Mouse (Mus musculus) lung, postnatal 0 days (tissue): Measurements from ENCODE around the gene Zfp58. TPM values are rescaled to one million over a fixed set of nuclear protein-coding genes. Genes with fewer than 3 reads are reported as not detected.

Experiments
- ATAC-seq: fragments of 200-750 bp; cut with Nextera tagmentation; 2 replicates; pipeline ENCODE4 v1.8.0; 2017; ENCODE audit warnings: moderate library complexity
- DNase-seq: peaks from one replicate; pipeline ENCODE4 v3.0.0-alpha.2; 2016; ENCODE audit warnings: low spot score
- H3K27ac ChIP-seq: fragments of 300-500 bp; sonication (generic); 2 replicates; pipeline ENCODE4 v1.5.1; 2014; ENCODE audit warnings: antibody characterized with exemption, mild to moderate bottlenecking, low read length, mixed read lengths
- H3K27me3 ChIP-seq: fragments of 300-500 bp; sonication (generic); replicated peaks from 2 replicates; pipeline ENCODE4 v1.6.1; 2014; ENCODE audit warnings: low read length, mixed read lengths; ENCODE audit not compliant: insufficient read depth
- H3K36me3 ChIP-seq: fragments of 300-500 bp; sonication (generic); 2 replicates; pipeline ENCODE4 v1.6.1; 2014; ENCODE audit warnings: low read length, mixed read lengths; ENCODE audit not compliant: insufficient read depth
- H3K4me1 ChIP-seq: fragments of 300-500 bp; sonication (generic); 2 replicates; pipeline ENCODE4 v1.6.1; 2014; ENCODE audit warnings: antibody characterized with exemption, low read depth, low read length, mixed read lengths; ENCODE audit not compliant: insufficient read depth
- H3K4me2 ChIP-seq: fragments of 300-500 bp; sonication (generic); replicated peaks from 2 replicates; pipeline ENCODE4 v1.6.1; 2014; ENCODE audit warnings: low read depth, mild to moderate bottlenecking, low read length, moderate library complexity, mixed read lengths
- H3K4me3 ChIP-seq: fragments of 300-500 bp; sonication (generic); 2 replicates; pipeline ENCODE4 v1.5.1; 2014; ENCODE audit warnings: low read depth, low read length
- H3K9ac ChIP-seq: fragments of 300-500 bp; sonication (generic); replicated peaks from 2 replicates; pipeline ENCODE4 v1.6.1; 2014; ENCODE audit warnings: low read depth, mild to moderate bottlenecking
- H3K9me3 ChIP-seq: fragments of 300-500 bp; sonication (generic); 2 replicates; pipeline ENCODE4 v1.6.1; 2016; ENCODE audit warnings: low read length, mixed read lengths
- CTCF ChIP-seq: IDR thresholded peaks from 2 replicates; pipeline ENCODE4 v1.5.1; 2016; ENCODE audit warnings: antibody characterized with exemption, mild to moderate bottlenecking
- EP300 ChIP-seq: IDR thresholded peaks from 2 replicates; pipeline ENCODE4 v1.6.1; 2016; ENCODE audit warnings: antibody characterized with exemption, mild to moderate bottlenecking, control low read depth
- WGBS: fragments of 180-500 bp; shearing (Covaris S2); extraction: QIAGEN DNeasy Blood & Tissue Kit; methylation state at CpG from one replicate; pipeline ENCODE4 v1.1.7; 2014; 5-methylcytosine and 5-hydroxymethylcytosine counted together
- polyA plus RNA-seq: library from polyadenylated mRNA; unstranded; fragments of >200 nt; fragmentation: Nextera tagmentation; extraction: Ambion mirVana; gene quantifications from 2 replicates; pipeline ENCODE4 v1.2.1, GENCODE M21; 2015

Gene Zfp58
- polyA plus RNA-seq, result 6.5 and 6.8 TPM in 2 replicates

- peak within 1 kb of the TSS; percentile 86 for H3K4me2 ChIP-seq
- H3K4me1 ChIP-seq, result peaks cover 3% of the 10 kb centered on the region; the same call in 1 of the 2 replicates
- H3K36me3 ChIP-seq, result 0 out of 2 replicates have a peak, but pooled peaks cover 2% of the 10 kb centered on the region
- peak; percentile 92 for DNase-seq
- peak within 1 kb of the TSS; percentile 66 for H3K4me3 ChIP-seq
- H3K27me3 ChIP-seq, result no peaks in the 10 kb centered on the region
- TF ChIP-seq EP300 (no peak), CTCF (no peak)
- WGBS, result 2% methylated on average over 22 of the region's 22 CpGs
- ATAC-seq, result peak; percentile 97
- H3K9me3 ChIP-seq, result no peaks in the 10 kb centered on the region
- peak within 1 kb of the TSS; percentile 62 for H3K9ac ChIP-seq
- H3K27ac ChIP-seq, result no peak within 1 kb of the TSS
Observed at GRCm38 (mm10) chr13:67500084-67500719, at the start of gene Zfp58. TSS of gene Zfp58 (minus strand) at chr13:67500555.

GRCm38 (mm10) chr13:67545941-67546340, 45.6 kb upstream of the Zfp58 start:
- H3K36me3 ChIP-seq, result peaks cover 18% of the 10 kb centered on the region
- H3K4me3 ChIP-seq, result no peak overlapping the region
- H3K9me3 ChIP-seq, result no peaks in the 10 kb centered on the region
- TF ChIP-seq EP300 (no peak), CTCF (no peak)
- no peak overlapping the region for H3K27ac ChIP-seq
- H3K9ac ChIP-seq, result no peak overlapping the region
- no peak for DNase-seq
- H3K4me1 ChIP-seq, result no peaks in the 10 kb centered on the region
- 84% methylated on average over 1 of the region's 1 CpGs for WGBS
- H3K4me2 ChIP-seq, result no peak overlapping the region
- no peak for ATAC-seq
- no peaks in the 10 kb centered on the region for H3K27me3 ChIP-seq

DNA sequence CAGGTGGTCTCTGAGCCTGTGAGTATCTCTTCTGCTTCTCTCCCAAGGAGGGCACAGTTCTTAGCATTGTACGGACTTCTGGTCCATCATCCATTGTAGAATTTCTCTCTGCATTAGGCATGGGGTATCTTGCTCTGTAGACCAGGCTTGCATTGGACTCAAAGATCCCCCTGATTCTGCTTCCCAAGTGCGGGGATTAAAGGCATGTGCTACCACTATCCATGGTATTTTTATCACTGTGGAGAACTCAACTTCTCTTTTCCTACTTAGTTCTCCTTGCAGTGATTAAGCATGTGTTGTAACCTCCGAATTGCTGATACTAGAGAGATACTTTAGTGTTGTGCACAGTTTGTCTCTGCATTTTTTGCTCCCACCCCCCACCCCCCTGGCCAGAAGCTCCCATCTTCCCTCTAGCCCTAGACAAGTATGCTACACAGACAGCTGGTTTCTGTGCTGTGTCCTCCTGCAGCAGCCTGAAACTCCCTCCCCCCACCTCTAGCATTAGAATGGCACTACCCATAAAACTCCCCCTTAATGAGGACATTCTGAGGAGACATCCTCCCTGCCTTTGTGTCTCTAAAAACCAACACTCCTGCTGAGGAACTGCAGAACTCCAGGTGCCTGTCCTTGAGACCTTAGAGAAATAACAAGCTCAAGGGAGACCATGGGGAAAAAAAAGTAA, 26.8 kb upstream of the Zfp58 start:
- Histone ChIP-seq H3K9me3 (no peaks in the 10 kb centered on the region), H3K4me3 (no peak overlapping the region), H3K4me1 (no peaks in the 10 kb centered on the region), H3K27ac (no peak overlapping the region), H3K36me3 (no peaks in the 10 kb centered on the region), H3K9ac (no peak overlapping the region), H3K27me3 (no peaks in the 10 kb centered on the region), H3K4me2 (no peak overlapping the region)
- DNase-seq, result no peak
- TF ChIP-seq EP300, result no peak
- TF ChIP-seq CTCF, result no peak
- WGBS, result 77% methylated on average over 3 of the region's 3 CpGs
- ATAC-seq, result no peak

DNA sequence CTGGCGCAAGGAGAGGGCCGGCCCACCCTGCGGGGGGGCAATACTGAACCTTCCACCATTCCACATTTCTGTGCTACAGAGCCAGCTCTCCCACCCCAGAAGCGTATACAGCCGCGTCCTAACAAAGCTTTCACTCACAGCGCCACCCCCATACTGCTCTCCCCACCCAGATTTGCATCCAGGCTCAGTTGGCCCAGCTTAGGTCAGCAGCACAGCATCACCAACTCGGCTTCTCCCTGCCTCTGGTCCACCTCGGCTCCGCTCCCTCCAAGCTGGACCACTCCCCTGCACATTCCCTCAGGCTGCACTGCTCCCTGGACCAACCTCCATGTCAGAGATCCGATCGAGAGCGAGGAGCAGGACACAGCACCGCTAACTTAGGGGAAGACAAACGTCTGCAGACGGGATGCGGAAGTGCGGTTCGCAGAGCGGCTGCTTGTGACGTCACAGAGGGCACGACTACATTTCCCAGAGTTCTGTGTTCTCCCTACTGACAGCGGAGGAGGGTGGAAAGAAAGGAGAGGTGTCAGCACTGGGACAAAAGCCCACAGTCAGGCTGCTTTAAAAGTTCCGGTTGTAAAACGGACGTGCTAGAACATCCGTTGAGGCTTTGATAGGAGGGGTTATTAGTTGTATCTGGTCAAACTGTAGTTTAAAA, 25.5 kb upstream of the Zfp58 start, which contains the start of the genes Gm26965 and Zfp87:
Gene Gm26965 (minus strand): TSS at position 399 of the 658 bp plus-strand sequence.
Gene Zfp87 (minus strand): TSS at position 425 of the 658 bp plus-strand sequence.
- ATAC-seq, result peak; percentile 100
- 1% methylated on average over 27 of the region's 27 CpGs for WGBS

DNA sequence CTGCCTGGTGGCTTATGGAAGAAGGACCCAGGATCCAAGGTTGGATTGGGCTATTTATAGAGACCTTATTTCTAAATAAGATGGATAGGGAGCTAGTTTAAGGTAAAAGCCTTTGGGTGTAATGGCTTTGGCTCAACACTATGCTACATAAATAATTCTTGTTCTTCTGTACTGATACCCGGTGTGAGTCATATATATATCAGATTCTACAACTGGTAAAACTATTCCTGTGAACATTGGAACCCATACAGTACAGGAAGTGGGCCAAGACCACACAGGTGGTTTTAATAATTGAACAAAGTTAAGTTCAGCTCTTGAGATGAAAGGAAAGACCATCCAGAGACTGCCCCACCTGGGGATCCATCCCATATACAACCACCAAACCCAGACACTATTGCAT, 553 bp upstream of the Zfp58 start:
- H3K4me2 ChIP-seq, result no peak overlapping the region
- 77% methylated on average over 1 of the region's 1 CpGs for WGBS

More for the DNA sequence above, 25.5 kb upstream of the Zfp58 start, which contains the start of the genes Gm26965 and Zfp87:
- Histone ChIP-seq H3K9ac (peak within 1 kb of the TSS; percentile 53), H3K4me3 (peak within 1 kb of the TSS; percentile 79), H3K9me3 (no peaks in the 10 kb centered on the region), H3K4me2 (peak within 1 kb of the TSS; percentile 73), H3K27me3 (no peaks in the 10 kb centered on the region), H3K4me1 (no peaks in the 10 kb centered on the region), H3K36me3 (no peaks in the 10 kb centered on the region; the same call in 1 of the 2 replicates), H3K27ac (peak within 1 kb of the TSS; percentile 62)
- peak; percentile 99 for DNase-seq
- TF ChIP-seq CTCF (no peak; the same call in 1 of the 2 replicates), EP300 (no peak)

DNA sequence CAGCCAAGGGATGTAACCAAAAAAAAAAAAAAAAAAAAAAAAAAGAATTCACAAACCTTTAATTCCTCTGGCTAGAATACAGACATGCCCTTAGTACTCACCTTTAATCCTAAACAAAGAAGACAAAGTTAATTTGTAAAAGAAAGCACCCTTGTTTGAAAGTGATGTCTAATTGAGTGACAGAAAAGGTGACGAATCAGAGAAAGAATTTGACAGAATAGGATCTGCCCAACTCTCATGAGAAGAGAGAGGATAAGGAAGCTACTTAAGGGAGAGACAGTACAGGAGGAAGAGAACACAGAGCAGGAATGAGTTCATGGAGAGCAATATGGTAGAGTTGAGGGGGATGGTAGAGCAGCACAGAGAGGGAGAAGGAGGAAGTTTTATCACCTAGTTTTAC, 4.7 kb downstream of the Zfp58 start:
- Histone ChIP-seq H3K36me3 (peaks cover 31% of the 10 kb centered on the region), H3K4me3 (no peak overlapping the region), H3K9ac (no peak overlapping the region), H3K27ac (no peak overlapping the region), H3K27me3 (no peaks in the 10 kb centered on the region), H3K9me3 (peaks cover 8% of the 10 kb centered on the region), H3K4me2 (no peak overlapping the region), H3K4me1 (peaks cover 3% of the 10 kb centered on the region; the same call in 1 of the 2 replicates)
- WGBS, result 88% methylated on average over 1 of the region's 1 CpGs
- DNase-seq (no peak), ATAC-seq (no peak)
- TF ChIP-seq EP300 (no peak), CTCF (no peak)

More for the DNA sequence above, 553 bp upstream of the Zfp58 start:
- Histone ChIP-seq H3K27me3 (no peaks in the 10 kb centered on the region), H3K27ac (no peak overlapping the region), H3K36me3 (no peaks in the 10 kb centered on the region), H3K9me3 (no peaks in the 10 kb centered on the region), H3K4me3 (no peak overlapping the region), H3K9ac (no peak overlapping the region), H3K4me1 (peaks cover 3% of the 10 kb centered on the region; the same call in 1 of the 2 replicates)
- DNase-seq (no peak), ATAC-seq (no peak)
- no peak for TF ChIP-seq CTCF
